Mouse (Mus musculus): ENCODE measurements at regions not wholly inside any gene's neighbourhood (a gene's known extent, or its start where the extent isn't known, plus 50 kb on each side); places are given as distances from the start of the nearest gene placed in this dataset.

DNA sequence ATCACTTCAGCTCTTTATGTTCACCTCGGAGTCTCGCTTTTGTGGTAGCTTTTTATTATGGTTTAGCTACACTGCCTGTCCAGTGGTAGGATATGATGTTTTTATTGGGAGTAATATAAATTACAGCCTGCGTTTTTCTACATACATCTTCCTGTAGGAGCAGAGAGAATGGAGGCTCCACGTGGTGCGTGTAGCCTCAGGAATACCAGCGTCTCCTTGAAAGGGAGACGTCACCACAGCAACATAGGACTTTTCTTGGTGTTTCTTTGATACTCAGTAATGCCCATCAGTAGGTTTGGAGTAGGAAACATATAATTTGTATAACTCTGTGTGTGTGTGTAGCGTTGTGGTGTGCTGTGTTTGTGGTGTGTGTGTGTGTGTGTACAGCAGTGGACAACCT lies 150.7 kb downstream of the Ndufs4 start:
- DNase-seq (ENCODE audit: low spot score) = no peak

DNA sequence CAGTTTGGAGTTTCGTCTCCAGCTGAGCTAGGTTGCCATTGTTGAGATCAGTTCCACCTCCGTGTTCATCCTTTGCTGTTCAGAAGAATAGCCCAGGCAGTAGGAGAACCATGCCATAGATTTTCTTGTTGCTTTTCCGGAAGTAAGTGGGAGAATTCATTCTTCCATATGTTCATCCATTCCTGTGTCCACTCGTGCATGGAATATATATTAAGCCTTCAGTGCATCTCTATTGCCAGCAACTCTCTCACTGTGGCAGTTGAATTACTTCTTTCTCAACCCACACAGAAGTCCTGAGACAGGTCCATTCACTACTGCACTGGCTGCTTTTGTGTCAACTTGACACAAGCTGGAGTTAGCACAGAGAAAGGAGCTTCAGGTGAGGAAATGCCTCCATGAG lies 152.2 kb downstream of the Ndufs4 start:
- DNase-seq (ENCODE audit: low spot score) = no peak

DNA sequence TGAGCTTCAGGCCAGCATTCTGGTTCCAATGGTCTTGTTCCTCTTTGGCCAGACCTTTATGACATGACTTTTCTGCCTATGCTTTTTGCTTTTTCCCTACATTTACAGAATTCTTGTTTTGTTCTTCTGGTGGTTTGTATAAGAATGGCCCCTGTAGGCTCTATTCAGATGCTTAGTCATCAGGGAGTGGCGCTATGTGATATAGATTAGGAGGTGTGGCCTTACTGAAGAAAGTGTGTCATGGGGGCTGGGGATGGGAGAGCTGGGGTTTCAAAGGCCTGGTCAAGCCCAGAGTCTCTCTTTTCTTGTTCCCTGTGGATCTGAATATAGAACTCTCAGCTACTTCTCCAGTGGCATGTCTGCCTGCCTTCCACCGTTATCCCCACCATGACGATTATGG lies 155.9 kb downstream of the Ndufs4 start:
- no peak for DNase-seq (ENCODE audit: low spot score)

DNA sequence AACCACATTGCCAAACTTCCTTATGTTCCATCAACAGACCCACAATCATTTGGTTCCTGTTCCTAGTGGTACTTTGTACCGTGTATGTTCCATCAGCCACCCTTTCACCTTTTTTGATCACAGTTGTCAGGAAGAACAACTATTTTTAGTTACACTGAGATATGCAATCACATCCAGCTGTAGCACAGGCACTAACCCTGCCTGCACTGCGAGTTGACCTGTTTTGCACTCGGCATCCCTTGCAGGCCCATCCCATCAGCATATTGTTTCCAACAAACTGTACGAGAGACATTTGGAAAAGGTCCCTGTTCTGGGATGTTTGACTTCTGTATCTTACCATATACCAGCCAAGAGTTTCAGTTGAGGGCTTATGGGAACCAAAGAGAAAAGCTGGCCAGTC lies 157.5 kb downstream of the Ndufs4 start:
- DNase-seq (ENCODE audit: low spot score) = no peak

DNA sequence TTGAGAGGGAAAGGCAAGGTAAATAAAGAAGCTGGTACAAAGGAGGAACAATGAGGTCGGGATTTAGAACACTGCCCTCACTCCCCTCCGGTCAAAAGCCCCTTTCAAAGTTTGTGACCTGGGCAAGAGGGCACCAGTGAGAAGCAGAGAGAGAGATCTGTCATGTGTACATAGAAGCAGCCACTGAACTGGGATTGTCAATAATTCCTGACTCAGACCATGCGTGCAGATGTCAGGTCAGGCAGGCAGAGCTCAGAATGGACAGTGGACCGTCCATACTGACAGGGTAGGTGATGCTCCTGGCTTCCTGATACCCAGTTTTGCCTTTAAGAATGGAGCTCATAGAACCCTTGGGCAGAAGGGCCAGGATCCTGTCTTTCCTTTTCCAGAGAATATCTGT lies 161.0 kb downstream of the Ndufs4 start:
- no peak for DNase-seq (ENCODE audit: low spot score)

DNA sequence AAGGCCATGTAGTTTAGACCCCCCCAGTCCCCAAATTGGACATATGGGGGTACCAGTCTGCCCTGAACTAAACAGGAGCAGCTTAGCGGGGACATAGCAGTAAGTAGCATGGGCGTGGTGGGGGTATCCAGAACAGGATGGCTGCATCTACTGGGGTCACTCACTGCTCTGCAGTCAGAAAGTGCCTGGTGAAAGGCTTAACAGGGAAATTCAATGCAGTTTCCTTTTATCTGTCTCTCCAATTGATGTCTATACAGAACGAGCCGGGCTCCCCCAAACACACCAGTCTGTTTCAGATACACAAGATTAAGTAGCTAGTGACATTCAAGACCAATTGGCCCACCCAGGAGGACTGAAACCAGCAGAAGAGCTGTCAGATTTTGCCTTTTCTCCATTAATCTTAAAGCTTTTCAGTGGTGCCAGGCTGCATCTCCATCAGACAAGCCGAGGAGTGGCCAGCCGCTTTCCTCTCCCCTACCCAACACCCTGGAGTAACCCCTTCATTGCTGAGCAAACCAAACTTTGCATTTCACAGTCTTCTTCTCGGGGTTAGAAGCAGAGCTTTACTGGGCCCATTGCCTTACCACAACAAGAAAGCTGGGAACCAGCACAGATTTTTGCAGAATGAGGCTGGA lies 161.7 kb downstream of the Ndufs4 start:
- DNase-seq (ENCODE audit: low spot score) = no peak

DNA sequence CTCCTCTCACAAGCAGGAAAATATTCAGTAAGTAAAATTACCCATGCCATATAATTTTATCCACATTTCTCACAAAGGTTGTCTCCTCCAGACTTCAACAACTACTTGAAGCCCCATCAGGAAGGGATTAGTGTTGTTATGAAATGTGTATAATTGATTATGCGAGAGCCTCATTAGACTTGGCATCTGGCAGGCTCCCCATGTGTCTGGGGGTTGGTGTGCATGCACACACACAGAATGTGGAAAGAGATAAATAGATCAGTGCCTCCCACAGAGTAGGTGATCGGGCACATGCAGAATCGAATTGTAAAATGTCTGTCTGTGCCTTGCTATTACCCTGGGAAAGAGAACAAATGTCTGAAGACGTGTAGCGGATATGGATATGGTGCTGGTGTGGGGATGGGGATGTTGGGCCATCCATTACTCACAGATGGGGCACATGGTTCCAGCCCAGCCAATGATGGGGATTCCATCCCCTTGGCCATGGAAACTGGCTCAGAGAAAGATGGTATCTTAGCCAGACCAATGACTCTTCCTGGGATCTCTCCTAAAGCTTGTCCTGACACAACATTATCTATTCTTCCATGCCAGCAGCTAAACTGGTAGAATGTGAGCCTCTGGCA lies 168.1 kb downstream of the Ndufs4 start:
- DNase-seq (ENCODE audit: low spot score) = no peak

DNA sequence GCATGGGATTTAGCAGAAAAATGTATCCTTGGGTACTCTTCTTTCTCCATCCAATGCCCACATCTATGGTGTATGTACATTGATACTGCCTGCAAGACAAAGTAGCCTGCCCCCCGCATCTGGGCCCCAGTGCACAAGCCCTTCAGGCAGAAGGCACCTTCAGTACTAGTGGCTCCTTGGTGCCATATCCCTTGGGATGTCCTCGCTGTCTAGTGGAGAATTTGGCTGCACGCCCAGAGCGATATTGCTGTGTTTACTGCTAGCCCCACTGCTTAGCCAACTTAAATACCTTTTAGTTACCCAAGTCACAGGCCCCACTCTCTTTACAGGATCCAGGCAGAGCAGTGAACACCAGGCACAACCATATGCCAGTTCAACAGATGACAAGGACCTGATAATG lies 173.0 kb downstream of the Ndufs4 start:
- DNase-seq (ENCODE audit: low spot score) = peak; percentile 20
